In the genomic region with DNA sequence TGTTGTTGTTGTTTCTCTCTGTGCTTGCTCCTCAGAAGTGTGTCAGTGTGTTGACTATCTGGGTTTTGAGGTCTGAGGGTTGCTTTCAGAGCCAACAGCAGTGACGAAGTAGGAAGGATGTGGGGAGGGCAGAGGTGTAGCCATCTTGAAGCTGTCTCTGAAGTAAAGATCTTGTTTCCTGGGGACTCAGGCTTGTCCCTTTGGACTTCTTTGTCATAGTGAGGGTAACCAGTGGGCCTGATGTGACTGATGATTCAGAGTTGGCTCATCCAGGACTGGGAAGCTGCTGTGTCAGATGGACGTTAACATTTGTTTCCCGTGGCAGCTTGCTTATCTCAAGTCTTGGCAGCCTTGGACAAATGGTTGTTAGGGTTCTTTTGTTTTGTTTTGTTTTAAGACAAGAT, we compare ENCODE assay signal across 9 mouse cellular contexts. TPM values are rescaled to one million over a fixed set of nuclear protein-coding genes. Genes with fewer than 3 reads are reported as not detected.
DNase-seq lines count a peak whose midpoint lies in the region; ATAC-seq and TF ChIP-seq lines count a peak whose summit lies in the region.
"Had no signal": no experiment of that assay in that cellular context is flagged by ENCODE, and none has a peak within 500 bp of the region (broad histone marks: within the 10 kb centered on the region; RNA-seq: fewer than 3 reads in every experiment).

No protein-coding gene starts in this region.

- 7% methylated on average over 3 of the region's 3 CpGs for WGBS in heart, adult 2 months
- WGBS in macrophage (ENCODE audit: missing documents), result 14% methylated on average over 3 of the region's 3 CpGs
- WGBS in midbrain, embryonic 15.5 days, result 48% methylated on average over 3 of the region's 3 CpGs

- no peak for ATAC-seq in midbrain, embryonic 15.5 days (replicated peaks)

- no peak overlapping the region for H3K4me3 ChIP-seq in testis, adult 2 months (ENCODE audit: control insufficient read depth, low read depth, low read length)
- H3K4me3 ChIP-seq in heart, adult 2 months, result no peak overlapping the region
- H3K4me3 ChIP-seq in macrophage (ENCODE audit: inconsistent target), result no peak overlapping the region
- H3K4me3 ChIP-seq in midbrain, embryonic 15.5 days, result no peak overlapping the region
- H3K4me3 ChIP-seq: liver, embryonic 15.5 days had no signal

- peak overlapping the region; percentile 41; the same call in 1 of the 2 replicates for H3K27ac ChIP-seq in testis, adult 2 months (ENCODE audit: control insufficient read depth, insufficient read depth, low read depth, low read length)
- peak overlapping the region; percentile 55 for H3K27ac ChIP-seq in heart, adult 2 months
- peak overlapping the region; percentile 95 for H3K27ac ChIP-seq in macrophage
- no peak overlapping the region for H3K27ac ChIP-seq in midbrain, embryonic 15.5 days
- H3K27ac ChIP-seq: liver, embryonic 15.5 days had no signal

- no peak overlapping the region for H3K9ac ChIP-seq in heart, adult 2 months (ENCODE audit: low read depth, low read length)
- no peak overlapping the region for H3K9ac ChIP-seq in midbrain, embryonic 15.5 days
- H3K9ac ChIP-seq: liver, embryonic 15.5 days had no signal

- TF ChIP-seq POLR2A in testis, adult 2 months (IDR thresholded peaks at IDR 0.05; ENCODE audit: control insufficient read depth, low read depth, low read length), result no peak
- TF ChIP-seq POLR2A in heart, adult 2 months (IDR thresholded peaks at IDR 0.05; ENCODE audit: insufficient read depth, low read depth, low read length), result no peak

- peak; percentile 65 for DNase-seq in adrenal gland, adult 8-10 months
- no peak for DNase-seq in adrenal gland, postnatal 25 days
- DNase-seq in testis, postnatal 10 days (ENCODE audit: low spot score), result no peak
- DNase-seq in heart, adult 2 months, result peak in 1 of 2 experiments; percentile 65
- DNase-seq in B cell, adult 2 months, result no peak

- intact Hi-C loops in heart, adult 2 months (cut with DNase I), result no loop called here

- no peak for TF ChIP-seq CTCF in testis, adult 2 months (IDR thresholded peaks at IDR 0.05; ENCODE audit: control insufficient read depth, insufficient read depth, insufficient replicate concordance, low read depth, low read length)
- TF ChIP-seq CTCF in heart, adult 2 months (IDR thresholded peaks at IDR 0.05), result no peak

- TF ChIP-seq EP300 in heart, adult 2 months (IDR thresholded peaks at IDR 0.05; ENCODE audit: insufficient read depth, low read depth, low read length), result no peak

- no peaks in the 10 kb centered on the region for H3K9me3 ChIP-seq in midbrain, embryonic 15.5 days
- H3K9me3 ChIP-seq: liver, embryonic 15.5 days had no signal

- H3K4me2 ChIP-seq in midbrain, embryonic 15.5 days, result no peak overlapping the region
- H3K4me2 ChIP-seq: liver, embryonic 15.5 days had no signal

- H3K36me3 ChIP-seq in testis, adult 2 months (ENCODE audit: control insufficient read depth, insufficient read depth, low read length), result no peaks in the 10 kb centered on the region
- H3K36me3 ChIP-seq in heart, adult 2 months (ENCODE audit: control insufficient read depth, insufficient read depth, low read length), result no peaks in the 10 kb centered on the region; the same call in none of the 2 replicates
- no peaks in the 10 kb centered on the region for H3K36me3 ChIP-seq in macrophage (ENCODE audit: inconsistent target)
- no peaks in the 10 kb centered on the region for H3K36me3 ChIP-seq in midbrain, embryonic 15.5 days (replicated peaks)
- H3K36me3 ChIP-seq: liver, embryonic 15.5 days had no signal

- no peaks in the 10 kb centered on the region for H3K27me3 ChIP-seq in testis, adult 2 months (ENCODE audit: control insufficient read depth, insufficient read depth, low read length)
- H3K27me3 ChIP-seq in heart, adult 2 months (ENCODE audit: control insufficient read depth, insufficient read depth, low read length), result no peaks in the 10 kb centered on the region
- H3K27me3 ChIP-seq in midbrain, embryonic 15.5 days (replicated peaks), result no peaks in the 10 kb centered on the region
- H3K27me3 ChIP-seq: liver, embryonic 15.5 days had no signal

- H3K79me2 ChIP-seq in heart, adult 2 months (replicated peaks; ENCODE audit: control insufficient read depth, insufficient read depth, low read length), result peaks cover 3% of the 10 kb centered on the region
- peaks cover 100% of the 10 kb centered on the region for H3K79me2 ChIP-seq in macrophage (ENCODE audit: inconsistent target)

- H3K4me1 ChIP-seq in testis, adult 2 months (ENCODE audit: control insufficient read depth, insufficient read depth, low read length), result peaks cover 3% of the 10 kb centered on the region
- peaks cover 25% of the 10 kb centered on the region for H3K4me1 ChIP-seq in heart, adult 2 months (ENCODE audit: control insufficient read depth, insufficient read depth, low read length)
- H3K4me1 ChIP-seq in midbrain, embryonic 15.5 days, result peaks cover 20% of the 10 kb centered on the region

RNA-seq across cellular contexts. Expression of a gene that starts 14.0 kb away (rescaled TPM):
- 10 to 100 TPM; 73.6 to 99.3 (median 77.1) TPM for total RNA-seq in adrenal gland, adult 8-10 months (2022)
- 52.3 and 80.9 TPM in 2 replicates for total RNA-seq in adrenal gland, postnatal 25 days (2021)
- 4.3 and 5.2 TPM in 2 replicates for polyA plus RNA-seq in testis, adult 2 months (2012; rRNA removed)
- total RNA-seq in heart, adult 2 months (2021), result 10 to 100 TPM; 14.9 to 18.1 TPM
- 10.0 and 14.1 TPM in 2 replicates for polyA plus RNA-seq in heart, adult 2 months (2012; rRNA removed)
- 100 to 1,000 TPM; 149 to 777 (median 273) TPM for total RNA-seq in macrophage (2018; cell fraction: chromatin; rRNA removed)
- total RNA-seq in macrophage (2018; cell fraction: cytosol; rRNA removed), result 100 to 1,000 TPM in 12 of 26 experiments, 10 to 100 TPM in 14; 46.8 to 165 (median 96.1) TPM
- 100 to 1,000 TPM; 125 to 657 (median 257) TPM for total RNA-seq in macrophage (2018; cell fraction: nucleus; rRNA removed)
- polyA plus RNA-seq in macrophage (2018), result 21.9 to 74.1 TPM (median 33.4 TPM) in 3 replicates
- 9.0 and 10.4 TPM in 2 replicates for polyA plus RNA-seq in midbrain, embryonic 15.5 days (2015; fragmentation: Nextera tagmentation; extraction: Ambion mirVana)
